Mouse (Mus musculus): ENCODE measurements at regions not wholly inside any gene's neighbourhood (a gene's known extent, or its start where the extent isn't known, plus 50 kb on each side); places are given as distances from the start of the nearest gene placed in this dataset.

GRCm38 (mm10) chr8:30063148-30063547 lies 2615.7 kb downstream of the Poteg start:
- TF ChIP-seq CTCF (IDR thresholded peaks at IDR 0.05; ENCODE audit: borderline replicate concordance, insufficient read depth, low read depth, low read length), result no peak
- no peak for TF ChIP-seq POLR2A (IDR thresholded peaks at IDR 0.05; ENCODE audit: borderline replicate concordance, insufficient read depth, low read length)
